Mouse (Mus musculus): ENCODE data around the gene Mis18a. TPM values are rescaled to one million over a fixed set of nuclear protein-coding genes. Genes with fewer than 3 reads are reported as not detected.

Gene Mis18a
- polyA plus RNA-seq, 1 experiment from 2014 or later, result 38.1 TPM

GRCm38 (mm10) chr16:90699390-90699789, 27.8 kb downstream of the Mis18a start:
- no peak overlapping the region for H3K4me2 ChIP-seq (replicated peaks)
- H3K27ac ChIP-seq, result no peak overlapping the region
- no peaks in the 10 kb centered on the region for H3K36me3 ChIP-seq
- H3K9ac ChIP-seq (replicated peaks), result no peak overlapping the region
- no peaks in the 10 kb centered on the region for H3K9me3 ChIP-seq
- ATAC-seq, result no peak
- H3K4me1 ChIP-seq (replicated peaks), result 0 out of 2 replicates have a peak, but pooled peaks cover 4% of the 10 kb centered on the region
- no peaks in the 10 kb centered on the region for H3K27me3 ChIP-seq
- 87% methylated on average over 14 of the region's 14 CpGs for WGBS
- H3K4me3 ChIP-seq (replicated peaks), result no peak overlapping the region

GRCm38 (mm10) chr16:90696306-90696705, 30.9 kb downstream of the Mis18a start:
- H3K27ac ChIP-seq, result no peak overlapping the region
- no peak overlapping the region for H3K4me3 ChIP-seq (replicated peaks)
- no peaks in the 10 kb centered on the region for H3K36me3 ChIP-seq
- ATAC-seq, result no peak
- no peaks in the 10 kb centered on the region for H3K27me3 ChIP-seq
- 0 out of 2 replicates have a peak, but pooled peaks cover 9% of the 10 kb centered on the region for H3K4me1 ChIP-seq (replicated peaks)
- H3K9me3 ChIP-seq, result no peaks in the 10 kb centered on the region
- H3K9ac ChIP-seq (replicated peaks), result no peak overlapping the region
- 61% methylated on average over 9 of the region's 9 CpGs for WGBS
- H3K4me2 ChIP-seq (replicated peaks), result no peak overlapping the region

- no peak overlapping the region for H3K9ac ChIP-seq (replicated peaks)
- no peaks in the 10 kb centered on the region for H3K9me3 ChIP-seq
- no peak overlapping the region for H3K4me2 ChIP-seq (replicated peaks)
- H3K27me3 ChIP-seq, result no peaks in the 10 kb centered on the region
- no peak for ATAC-seq
- no peaks in the 10 kb centered on the region for H3K36me3 ChIP-seq
- H3K27ac ChIP-seq, result no peak overlapping the region
- H3K4me3 ChIP-seq (replicated peaks), result no peak overlapping the region
- 85% methylated on average over 10 of the region's 10 CpGs for WGBS
- H3K4me1 ChIP-seq (replicated peaks), result 0 out of 2 replicates have a peak, but pooled peaks cover 9% of the 10 kb centered on the region
Measured at GRCm38 (mm10) chr16:90695121-90695520, 32.1 kb downstream of the Mis18a start.

DNA sequence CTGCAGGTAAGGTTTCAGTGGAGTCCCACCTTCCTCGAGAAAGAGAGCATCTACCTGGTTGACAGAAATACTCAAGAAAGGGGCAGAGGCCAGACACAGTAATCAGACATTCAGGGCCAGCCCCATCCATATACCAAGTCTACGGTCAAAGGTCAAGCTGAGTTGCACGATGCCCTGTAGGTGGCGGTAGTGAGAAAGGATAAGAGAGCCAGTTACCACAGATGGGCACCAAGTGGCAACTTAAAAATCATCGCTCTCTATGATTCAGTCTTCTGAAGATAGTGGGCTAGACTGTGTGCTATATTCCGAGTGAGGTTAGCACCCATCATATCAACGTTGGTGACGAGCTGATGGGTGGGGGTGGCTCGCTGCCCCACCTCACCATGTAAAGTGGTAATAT, 32.5 kb downstream of the Mis18a start:
- Histone ChIP-seq H3K9ac (replicated peaks) (no peak overlapping the region), H3K27ac (no peak overlapping the region), H3K4me3 (replicated peaks) (no peak overlapping the region), H3K4me2 (replicated peaks) (no peak overlapping the region), H3K9me3 (no peaks in the 10 kb centered on the region), H3K4me1 (replicated peaks) (0 out of 2 replicates have a peak, but pooled peaks cover 9% of the 10 kb centered on the region), H3K27me3 (no peaks in the 10 kb centered on the region), H3K36me3 (no peaks in the 10 kb centered on the region)
- no peak for ATAC-seq
- 66% methylated on average over 9 of the region's 9 CpGs for WGBS

DNA sequence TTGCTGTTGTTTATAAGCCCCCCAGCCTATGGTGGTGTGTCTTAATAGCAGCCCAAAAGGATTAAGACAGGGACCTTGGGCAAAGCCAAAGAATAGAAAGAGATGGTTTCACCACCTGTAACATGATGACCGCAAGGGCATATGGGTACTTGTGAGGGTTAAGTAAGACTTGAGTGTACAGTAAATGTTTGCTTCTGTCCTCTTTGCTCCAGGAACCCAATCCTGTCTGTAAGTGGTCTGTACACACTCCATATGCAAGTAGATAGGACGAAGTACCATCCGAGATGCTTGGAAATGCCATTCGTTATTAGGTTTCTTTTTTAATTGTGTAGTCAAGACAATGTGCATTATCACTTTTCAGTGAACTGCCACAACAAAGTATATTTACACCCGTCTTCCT, 33.6 kb downstream of the Mis18a start:
- 94% methylated on average over 5 of the region's 5 CpGs for WGBS
- no peak for ATAC-seq
- Histone ChIP-seq H3K4me1 (replicated peaks) (0 out of 2 replicates have a peak, but pooled peaks cover 9% of the 10 kb centered on the region), H3K4me3 (replicated peaks) (no peak overlapping the region), H3K9me3 (no peaks in the 10 kb centered on the region), H3K27ac (no peak overlapping the region), H3K27me3 (no peaks in the 10 kb centered on the region), H3K9ac (replicated peaks) (no peak overlapping the region), H3K4me2 (replicated peaks) (no peak overlapping the region), H3K36me3 (no peaks in the 10 kb centered on the region)

DNA sequence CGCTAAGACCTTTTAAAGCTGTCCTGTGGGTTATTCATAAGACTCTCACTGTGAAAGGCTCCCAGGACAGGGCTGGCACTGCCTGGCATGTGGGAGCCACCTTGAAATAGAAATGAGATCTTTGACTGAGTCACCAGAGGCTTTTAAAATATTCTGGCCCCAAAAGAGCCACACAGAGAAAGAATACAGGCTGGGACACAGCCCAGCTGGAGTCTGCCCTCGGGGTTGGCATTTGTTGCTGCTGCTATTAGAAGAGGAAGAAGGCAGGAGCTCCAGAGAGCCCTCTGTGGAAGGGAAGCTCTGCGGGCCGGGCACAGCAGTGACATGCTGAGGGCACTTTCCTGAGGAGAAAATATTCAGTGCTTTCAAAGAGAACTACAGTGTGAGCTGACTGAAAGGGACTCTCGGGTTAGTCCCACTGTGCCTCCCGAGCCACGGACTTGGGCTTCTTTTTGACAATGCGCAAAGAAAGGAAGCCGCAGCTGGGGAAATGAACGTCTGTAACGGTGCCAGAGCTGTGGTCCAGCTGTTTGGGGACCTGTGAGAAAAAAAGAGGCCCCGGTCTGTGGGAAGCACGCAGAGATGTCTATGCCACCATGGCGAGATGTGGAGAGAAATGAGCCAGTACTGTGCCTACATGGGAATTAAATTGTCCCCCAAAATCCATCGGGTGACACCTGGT, 34.4 kb downstream of the Mis18a start:
- 0 out of 2 replicates have a peak, but pooled peaks cover 9% of the 10 kb centered on the region for H3K4me1 ChIP-seq (replicated peaks)
- ATAC-seq, result no peak
- H3K9ac ChIP-seq (replicated peaks), result no peak overlapping the region
- H3K27ac ChIP-seq, result no peak overlapping the region
- no peaks in the 10 kb centered on the region for H3K9me3 ChIP-seq
- no peak overlapping the region for H3K4me2 ChIP-seq (replicated peaks)
- no peak overlapping the region for H3K4me3 ChIP-seq (replicated peaks)
- H3K36me3 ChIP-seq, result no peaks in the 10 kb centered on the region
- H3K27me3 ChIP-seq, result no peaks in the 10 kb centered on the region
- WGBS, result 74% methylated on average over 15 of the region's 15 CpGs

DNA sequence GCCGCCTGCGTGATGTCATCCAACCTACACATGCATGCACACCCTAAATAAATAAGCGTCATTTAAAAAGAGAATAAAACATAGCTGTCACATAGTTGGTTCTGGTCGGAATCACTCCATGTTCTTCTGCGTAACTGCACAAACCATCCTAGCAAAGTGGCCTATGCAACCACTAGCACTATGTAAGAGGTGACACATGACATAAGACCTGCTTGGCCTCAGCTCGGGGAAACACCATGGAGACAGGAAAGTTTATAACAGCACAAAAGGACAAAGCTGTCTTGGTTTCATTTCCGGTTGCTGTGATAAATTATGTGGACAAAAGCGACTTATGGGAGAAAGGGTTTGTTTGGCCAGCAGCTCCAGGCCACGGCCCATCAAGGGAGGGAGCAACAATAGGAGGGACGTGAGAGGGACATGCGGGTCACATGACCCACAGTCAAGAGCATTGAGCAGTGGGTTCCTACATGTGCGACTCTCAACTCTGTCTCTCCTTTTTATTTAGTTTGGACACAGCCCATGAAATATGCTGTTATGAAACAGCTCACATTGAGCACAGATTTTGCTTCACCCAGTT, 39.4 kb downstream of the Mis18a start:
- Histone ChIP-seq H3K36me3 (no peaks in the 10 kb centered on the region), H3K4me1 (replicated peaks) (0 out of 2 replicates have a peak, but pooled peaks cover 3% of the 10 kb centered on the region), H3K27me3 (no peaks in the 10 kb centered on the region), H3K4me3 (replicated peaks) (no peak overlapping the region), H3K9me3 (no peaks in the 10 kb centered on the region), H3K9ac (replicated peaks) (no peak overlapping the region), H3K4me2 (replicated peaks) (no peak overlapping the region), H3K27ac (no peak overlapping the region)
- WGBS, result 82% methylated on average over 12 of the region's 12 CpGs
- ATAC-seq, result no peak

DNA sequence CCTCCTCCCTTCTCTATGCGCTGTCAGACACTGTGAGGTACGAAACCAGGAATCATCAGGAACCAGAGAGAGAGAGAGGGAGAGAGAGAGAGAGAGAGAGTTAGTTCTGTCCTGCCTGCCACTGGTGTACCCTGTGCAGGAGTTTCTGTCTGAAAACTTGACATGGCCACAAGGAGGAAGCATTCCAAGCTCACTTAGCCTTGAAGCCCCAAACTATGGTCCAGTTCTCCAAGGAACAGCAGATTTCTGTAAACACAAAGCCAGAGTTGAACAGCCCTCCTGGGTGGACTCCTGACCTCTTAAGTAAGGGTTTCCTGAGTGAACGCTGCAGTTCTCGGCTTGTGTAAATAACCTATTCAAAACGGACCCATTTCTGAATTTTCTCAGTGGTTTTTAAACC, 40.2 kb downstream of the Mis18a start:
- 54% methylated on average over 5 of the region's 5 CpGs for WGBS

GRCm38 (mm10) chr16:90684092-90684491, 43.1 kb downstream of the Mis18a start:
- H3K36me3 ChIP-seq, result no peaks in the 10 kb centered on the region
- ATAC-seq, result peak; percentile 30; the same call in 1 of the 2 replicates
- H3K4me2 ChIP-seq (replicated peaks), result no peak overlapping the region
- WGBS, result 58% methylated on average over 5 of the region's 5 CpGs
- H3K4me1 ChIP-seq (replicated peaks), result no peaks in the 10 kb centered on the region
- H3K4me3 ChIP-seq (replicated peaks), result no peak overlapping the region
- H3K9me3 ChIP-seq, result no peaks in the 10 kb centered on the region
- no peak overlapping the region for H3K27ac ChIP-seq
- no peak overlapping the region for H3K9ac ChIP-seq (replicated peaks)
- H3K27me3 ChIP-seq, result no peaks in the 10 kb centered on the region

More for the DNA sequence above, 40.2 kb downstream of the Mis18a start:
- H3K27ac ChIP-seq, result no peak overlapping the region
- ATAC-seq, result no peak
- no peak overlapping the region for H3K9ac ChIP-seq (replicated peaks)
- no peak overlapping the region for H3K4me3 ChIP-seq (replicated peaks)
- H3K36me3 ChIP-seq, result no peaks in the 10 kb centered on the region
- H3K4me1 ChIP-seq (replicated peaks), result no peaks in the 10 kb centered on the region
- H3K4me2 ChIP-seq (replicated peaks), result no peak overlapping the region
- no peaks in the 10 kb centered on the region for H3K27me3 ChIP-seq
- no peaks in the 10 kb centered on the region for H3K9me3 ChIP-seq

- ATAC-seq, result no peak
- H3K4me2 ChIP-seq (replicated peaks), result no peak overlapping the region
- H3K36me3 ChIP-seq, result no peaks in the 10 kb centered on the region
- H3K4me1 ChIP-seq (replicated peaks), result no peaks in the 10 kb centered on the region
- WGBS, result 84% methylated on average over 16 of the region's 16 CpGs
- H3K4me3 ChIP-seq (replicated peaks), result no peak overlapping the region
- H3K27me3 ChIP-seq, result no peaks in the 10 kb centered on the region
- no peaks in the 10 kb centered on the region for H3K9me3 ChIP-seq
- H3K9ac ChIP-seq (replicated peaks), result no peak overlapping the region
- H3K27ac ChIP-seq, result no peak overlapping the region
Measured at GRCm38 (mm10) chr16:90679984-90680383, 47.2 kb downstream of the Mis18a start.

DNA sequence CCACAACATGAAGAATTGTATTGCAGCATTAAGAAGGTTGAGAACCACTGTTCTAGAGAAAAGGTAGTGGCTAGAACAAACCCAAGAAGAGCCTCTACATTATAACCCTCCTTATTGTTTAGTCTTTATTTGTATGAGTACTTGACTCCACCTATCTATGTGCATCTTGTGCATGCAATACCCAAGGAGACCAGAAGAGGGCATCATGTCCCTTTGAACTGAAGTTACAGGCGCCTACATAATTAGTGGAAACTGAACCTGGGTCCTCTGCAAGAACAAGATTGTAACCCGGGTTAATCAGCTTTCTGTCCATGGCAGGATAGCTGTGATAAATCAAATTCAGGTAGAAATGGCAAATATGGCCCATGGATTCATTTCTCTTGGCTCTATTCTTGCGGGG, 48.4 kb downstream of the Mis18a start:
- Histone ChIP-seq H3K4me2 (replicated peaks) (no peak overlapping the region), H3K4me1 (replicated peaks) (no peaks in the 10 kb centered on the region), H3K9me3 (no peaks in the 10 kb centered on the region), H3K27me3 (no peaks in the 10 kb centered on the region), H3K36me3 (no peaks in the 10 kb centered on the region), H3K27ac (no peak overlapping the region), H3K9ac (replicated peaks) (no peak overlapping the region), H3K4me3 (replicated peaks) (no peak overlapping the region)
- 90% methylated on average over 3 of the region's 3 CpGs for WGBS
- ATAC-seq, result no peak

DNA sequence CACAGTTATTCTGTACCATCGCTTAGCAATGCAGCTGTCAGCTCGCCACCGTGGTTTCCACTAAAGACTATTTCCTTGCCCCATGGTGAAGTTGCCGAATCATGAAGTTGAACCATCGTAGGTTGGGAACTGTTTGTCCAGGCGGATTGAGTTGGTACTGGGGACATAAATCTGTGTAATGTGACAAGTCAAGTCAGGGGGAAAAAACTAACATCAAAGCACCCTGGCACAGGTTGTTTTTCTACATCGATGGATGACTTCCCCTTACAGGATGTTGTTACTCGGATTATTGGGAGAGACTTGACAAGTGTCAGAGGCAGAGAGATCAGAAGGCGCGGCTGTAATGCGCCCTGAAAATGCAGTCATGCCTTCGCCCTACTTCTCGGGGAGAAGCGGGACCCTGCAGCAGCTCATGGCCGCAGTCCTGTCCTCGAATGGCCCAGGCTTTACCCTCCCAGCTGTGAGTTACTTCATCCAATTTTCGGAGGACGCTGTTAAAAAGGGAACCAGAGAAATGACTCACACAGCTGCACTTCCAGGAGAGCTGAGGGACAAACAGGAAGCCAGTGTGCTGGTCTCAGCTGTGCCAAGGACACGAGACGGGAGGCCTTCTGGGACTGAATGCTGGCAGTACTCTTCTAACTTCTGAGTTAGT, 50.2 kb downstream of the Mis18a start:
- Histone ChIP-seq H3K27me3 (no peaks in the 10 kb centered on the region), H3K4me2 (replicated peaks) (no peak overlapping the region), H3K9ac (replicated peaks) (no peak overlapping the region), H3K36me3 (no peaks in the 10 kb centered on the region), H3K4me3 (replicated peaks) (no peak overlapping the region), H3K9me3 (no peaks in the 10 kb centered on the region), H3K4me1 (replicated peaks) (no peaks in the 10 kb centered on the region), H3K27ac (no peak overlapping the region)
- WGBS, result 91% methylated on average over 20 of the region's 20 CpGs
- no peak for ATAC-seq
